Mouse (Mus musculus) regulatory T cell (primary cell): ENCODE data around the gene Mpi.

Experiments used
- in situ Hi-C: fragments of 300-600 bp; cut with MboI, MseI; formaldehyde crosslinking; loops from one replicate; pipeline ENCODE4 v1.15.1; 2025; ENCODE audit warnings: high pct_unique_total_duplicates

Mpi gene

DNA sequence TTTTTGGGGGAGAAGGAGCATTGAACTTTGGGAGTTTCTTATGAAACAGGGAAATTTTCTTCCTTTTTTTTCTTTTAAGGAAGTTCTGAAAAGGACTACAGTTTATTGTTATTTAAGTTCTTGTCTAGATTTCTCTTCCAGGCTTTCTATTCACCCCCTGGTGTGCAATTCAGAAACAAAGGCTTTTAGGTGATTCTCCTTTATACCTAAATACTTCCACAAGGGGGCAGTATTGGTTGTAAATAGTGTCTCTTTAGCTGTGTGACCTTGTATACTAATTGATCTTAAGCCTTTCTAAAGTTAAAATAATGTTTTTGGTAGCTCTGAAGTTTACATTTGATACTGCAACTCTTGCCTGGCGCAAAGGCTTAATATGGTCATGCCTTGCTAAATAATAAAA, 28.8 kb downstream of the Mpi start:
- in situ Hi-C loops, result no loop called here

DNA sequence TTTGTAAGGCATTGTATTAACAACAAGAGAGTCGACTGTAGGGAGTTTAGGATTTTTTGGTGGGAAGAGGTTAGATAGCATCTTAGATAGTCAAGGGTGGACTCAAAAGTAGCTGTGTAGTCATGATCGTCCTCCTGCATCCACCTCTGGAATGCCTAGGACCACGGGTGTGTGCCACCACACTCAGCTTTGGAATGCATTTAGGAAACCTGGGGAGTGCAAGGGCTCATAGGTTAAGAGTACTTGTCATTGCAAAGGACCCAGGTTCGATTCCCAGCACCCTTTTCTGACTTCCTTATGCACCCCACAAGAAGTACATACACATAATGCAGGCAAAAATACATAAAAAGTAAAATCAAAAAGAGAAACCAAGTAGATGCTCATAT, 29.7 kb downstream of the Mpi start:
- in situ Hi-C loops, result no loop called here

DNA sequence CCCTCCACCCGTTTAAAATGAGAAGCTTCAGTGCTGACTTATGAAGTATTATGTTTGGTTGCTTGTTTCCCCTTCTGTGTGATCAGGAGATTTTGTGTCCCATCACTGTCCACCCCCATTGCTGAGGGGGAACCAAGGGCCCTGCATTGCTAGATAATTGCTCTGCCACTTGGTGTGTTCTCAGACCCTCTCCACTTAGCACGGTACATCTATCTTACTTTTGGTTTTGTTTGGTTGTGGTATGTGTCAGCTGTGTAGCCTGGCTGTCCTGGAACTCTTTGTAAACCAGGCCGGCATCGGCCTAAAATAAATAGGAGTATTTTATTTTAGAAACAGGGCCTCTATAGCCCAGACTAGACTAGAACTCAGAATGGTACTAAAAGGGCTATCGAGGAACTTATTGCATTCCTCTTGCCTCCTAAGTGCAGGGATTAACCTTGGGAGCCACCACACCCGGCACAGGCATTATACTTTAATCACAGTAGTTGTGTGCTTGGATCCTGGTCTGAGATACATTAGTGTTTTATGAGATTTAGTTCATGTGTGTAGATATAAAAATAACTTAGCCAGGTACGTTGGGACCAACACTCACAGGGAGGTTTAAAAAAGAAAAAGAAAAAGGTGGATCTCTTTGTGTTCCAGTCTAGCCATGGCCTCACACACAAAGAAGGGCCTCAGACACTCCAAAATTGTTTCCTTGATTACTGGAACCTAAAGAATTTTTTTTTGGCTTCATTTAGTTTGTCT, 30.3 kb downstream of the Mpi start:
- in situ Hi-C loops, result no loop called here

DNA sequence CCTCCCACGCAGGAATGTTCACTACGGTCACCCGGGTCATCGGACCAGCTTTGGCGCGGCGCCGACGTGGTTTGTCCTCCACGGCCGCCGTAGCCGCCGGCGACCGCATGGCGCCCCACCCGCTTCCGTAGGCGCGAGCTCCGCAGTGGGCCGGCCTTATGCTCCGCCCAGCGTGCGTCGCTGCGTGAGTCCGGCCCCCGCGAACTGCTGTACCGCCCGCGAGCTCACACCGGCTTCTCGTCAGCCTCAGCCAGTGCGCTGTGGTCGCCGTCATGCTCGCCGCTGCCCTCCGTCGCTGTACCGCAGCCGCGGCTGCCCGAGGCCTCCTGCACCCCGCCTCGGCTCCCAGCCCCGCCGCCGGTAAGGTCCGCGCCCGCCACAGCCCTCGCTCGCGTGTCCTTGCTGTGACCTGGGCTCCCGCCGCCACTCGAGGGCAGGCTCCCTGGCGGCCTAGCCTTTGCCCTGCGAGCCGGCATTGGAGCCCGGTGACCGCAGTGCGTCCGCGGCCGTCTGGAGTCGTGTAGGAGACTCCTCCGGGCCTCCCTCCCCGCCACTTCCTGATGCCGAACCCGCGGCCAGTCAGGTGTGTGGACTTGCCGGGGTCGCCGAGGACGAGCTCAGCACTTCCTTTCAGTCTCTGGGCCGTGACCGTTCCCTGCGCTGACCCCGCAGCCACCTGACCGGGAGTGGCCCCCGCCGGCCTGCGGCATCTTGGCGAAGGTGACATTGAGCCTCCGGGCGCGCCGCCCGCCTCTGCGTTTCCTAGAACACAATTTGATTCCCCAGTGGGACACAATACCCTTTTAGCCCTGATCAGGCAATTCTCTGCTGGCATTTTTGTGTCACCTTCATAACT, 31.3 kb downstream of the Mpi start, which contains the start of gene Cox5a:
Gene Cox5a (plus strand): TSS at position 219 of the 856 bp plus-strand sequence.
- in situ Hi-C loops, result no loop called here

DNA sequence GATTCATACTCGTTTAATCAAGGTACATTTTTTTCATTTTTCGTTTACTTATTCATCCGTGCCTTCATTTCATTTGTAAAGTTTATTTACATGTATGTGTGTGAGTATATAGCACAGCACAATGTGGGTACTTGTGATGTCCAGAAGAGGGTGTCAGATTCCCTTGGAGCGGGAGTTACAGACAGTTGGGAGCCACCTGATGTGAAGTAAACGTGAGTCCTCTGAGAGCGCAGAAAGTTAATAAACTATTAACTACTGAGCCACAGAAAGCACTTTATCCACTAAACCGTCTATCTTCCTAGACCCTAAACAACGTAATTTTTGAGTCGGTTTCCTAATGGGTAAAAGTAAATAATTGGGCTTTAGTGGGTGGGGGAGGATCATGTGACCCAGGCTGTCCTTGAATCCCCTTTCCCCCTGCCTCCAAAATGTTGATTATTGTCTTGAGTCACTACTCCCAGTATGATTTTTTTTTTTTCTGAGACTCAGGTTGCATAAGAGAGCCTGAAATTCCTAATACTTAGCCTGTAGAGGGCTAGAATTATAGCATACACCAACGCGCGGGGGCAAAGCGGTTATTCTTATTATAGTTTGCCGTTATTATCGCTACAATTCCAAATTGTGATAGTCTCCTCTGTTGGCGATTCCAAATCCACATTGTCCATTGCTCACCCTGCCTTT, 32.0 kb downstream of the Mpi start:
- in situ Hi-C loops, result no loop called here

DNA sequence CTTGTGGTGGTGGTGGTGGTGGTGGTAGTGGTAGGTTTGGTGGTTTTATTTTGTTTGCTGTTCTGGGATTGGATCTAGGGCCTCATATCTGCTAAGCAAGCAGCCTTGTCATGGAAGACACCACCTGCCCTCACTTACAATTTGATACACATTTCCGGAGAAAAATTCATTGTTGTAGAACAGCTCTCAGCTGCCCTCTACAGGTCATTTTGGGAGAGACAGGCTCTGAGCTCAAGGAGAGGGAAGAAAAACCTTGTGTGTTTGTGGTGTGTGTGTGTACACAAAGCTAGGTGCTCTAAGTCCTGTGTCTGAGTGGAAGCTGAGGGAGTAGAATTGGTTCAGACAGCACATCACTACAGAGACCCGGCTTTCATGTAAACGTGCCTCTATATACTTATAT, 35.5 kb downstream of the Mpi start:
- in situ Hi-C loops, result no loop called here

DNA sequence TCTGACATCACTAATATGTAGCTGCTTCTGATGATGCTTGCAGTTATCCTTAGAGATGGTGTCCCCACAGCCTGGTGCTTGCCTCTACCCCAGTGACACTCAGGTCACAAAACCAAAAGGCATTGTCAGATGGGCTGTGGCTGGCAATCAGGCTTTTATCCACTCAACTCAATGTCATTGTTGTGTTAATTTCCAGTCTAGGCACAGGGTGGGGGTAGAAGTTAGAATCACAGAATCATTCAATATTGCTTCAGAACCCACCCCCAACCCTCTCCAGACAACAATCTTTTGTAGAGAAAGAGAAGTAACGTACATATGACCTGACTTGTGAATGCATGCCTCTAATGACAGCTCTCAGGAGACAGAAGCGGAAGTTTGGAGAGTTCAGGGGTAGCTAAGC, 42.0 kb downstream of the Mpi start:
- in situ Hi-C loops, result no loop called here

DNA sequence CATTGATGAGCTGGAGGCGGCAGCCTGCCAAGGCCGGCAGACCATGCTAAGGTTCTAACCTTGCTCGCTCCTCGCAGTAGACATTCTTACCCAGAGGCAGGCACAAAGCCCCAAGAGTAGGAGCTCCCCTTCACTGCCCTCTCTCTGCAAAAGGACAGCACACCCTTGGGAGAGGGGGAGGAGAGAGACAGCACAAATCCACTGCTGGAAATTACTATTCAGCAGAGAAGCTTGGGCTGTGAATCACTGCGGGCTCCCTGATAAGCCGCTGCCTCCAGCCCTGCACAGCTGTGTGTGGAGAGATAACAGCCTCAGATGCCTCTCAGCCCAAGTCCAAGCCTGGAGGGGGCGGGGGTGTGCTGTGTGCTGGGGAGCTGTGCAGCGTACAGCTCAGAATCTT, 46.9 kb downstream of the Mpi start:
- in situ Hi-C loops, result no loop called here

DNA sequence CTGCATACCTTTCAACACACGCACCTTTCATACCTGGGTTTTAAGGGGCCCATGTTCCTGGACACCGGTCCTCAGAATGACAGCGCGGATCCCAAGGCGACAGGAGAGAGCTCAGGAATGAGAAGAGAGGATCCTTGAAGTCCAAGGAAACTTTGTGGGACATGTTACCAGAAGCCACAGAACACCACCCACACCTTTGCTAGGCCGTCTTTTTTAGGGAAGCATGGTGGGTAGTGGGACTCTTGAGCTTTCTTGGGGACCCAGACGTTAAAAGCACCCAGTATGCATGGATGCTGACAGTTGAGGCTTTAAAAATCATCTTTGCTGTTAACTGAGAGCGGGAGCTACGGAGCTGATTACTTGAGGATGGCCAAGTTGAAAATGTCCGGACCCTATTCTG, 47.7 kb downstream of the Mpi start:
- in situ Hi-C loops, result no loop called here

DNA sequence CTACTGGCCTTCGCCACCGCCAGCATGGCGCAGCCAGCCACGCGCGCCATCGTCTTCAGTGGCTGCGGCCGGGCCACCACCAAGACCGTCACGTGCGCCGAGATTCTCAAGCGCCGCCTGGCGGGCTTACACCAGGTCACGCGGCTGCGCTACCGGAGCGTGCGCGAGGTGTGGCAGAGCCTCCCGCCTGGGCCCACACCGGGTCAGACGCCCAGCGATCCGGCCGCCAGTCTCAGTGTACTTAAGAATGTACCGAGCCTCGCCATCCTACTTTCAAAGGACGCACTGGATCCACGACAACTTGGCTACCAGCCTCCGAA, 48.2 kb downstream of the Mpi start:
- in situ Hi-C loops, result no loop called here

DNA sequence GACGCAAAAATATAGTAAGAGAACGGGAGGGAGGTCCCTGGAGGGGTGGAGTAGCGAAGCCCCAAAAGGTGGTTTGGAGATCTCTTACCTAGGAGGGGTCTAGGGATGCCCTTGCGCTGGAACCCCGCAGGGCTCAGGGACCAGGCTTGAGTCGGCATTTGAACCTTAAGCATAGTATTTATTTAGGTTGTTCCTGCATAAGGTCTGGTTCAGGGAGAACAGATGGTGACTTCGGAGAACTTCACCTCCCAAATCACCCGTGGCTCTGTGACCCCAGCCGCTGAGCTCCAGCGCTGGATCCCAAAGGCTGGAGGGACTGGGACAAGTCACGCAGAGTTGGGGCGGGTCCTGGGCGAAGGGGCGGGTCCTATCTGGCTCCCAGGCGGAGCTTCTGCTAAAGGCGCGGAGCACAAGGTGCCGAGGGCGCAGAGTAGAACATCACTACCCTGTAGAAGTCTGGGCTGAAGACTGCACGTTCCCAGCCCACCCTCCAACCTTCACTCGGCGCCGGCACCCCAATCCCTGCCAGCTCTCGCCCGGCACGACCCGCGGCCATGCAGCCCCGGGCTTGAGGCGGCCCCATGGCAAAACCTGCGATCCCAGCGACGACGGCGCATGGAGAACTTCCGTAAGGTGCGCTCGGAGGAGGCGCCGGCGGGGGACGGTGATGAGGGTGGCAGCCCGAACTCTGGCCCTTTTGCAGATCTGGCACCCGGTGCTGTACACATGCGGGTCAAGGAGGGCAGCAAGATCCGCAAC, 48.8 kb downstream of the Mpi start, which contains the start of gene Rpp25:
Gene Rpp25 (plus strand): TSS at position 405 of the 759 bp plus-strand sequence.
- in situ Hi-C loops, result no loop called here

DNA sequence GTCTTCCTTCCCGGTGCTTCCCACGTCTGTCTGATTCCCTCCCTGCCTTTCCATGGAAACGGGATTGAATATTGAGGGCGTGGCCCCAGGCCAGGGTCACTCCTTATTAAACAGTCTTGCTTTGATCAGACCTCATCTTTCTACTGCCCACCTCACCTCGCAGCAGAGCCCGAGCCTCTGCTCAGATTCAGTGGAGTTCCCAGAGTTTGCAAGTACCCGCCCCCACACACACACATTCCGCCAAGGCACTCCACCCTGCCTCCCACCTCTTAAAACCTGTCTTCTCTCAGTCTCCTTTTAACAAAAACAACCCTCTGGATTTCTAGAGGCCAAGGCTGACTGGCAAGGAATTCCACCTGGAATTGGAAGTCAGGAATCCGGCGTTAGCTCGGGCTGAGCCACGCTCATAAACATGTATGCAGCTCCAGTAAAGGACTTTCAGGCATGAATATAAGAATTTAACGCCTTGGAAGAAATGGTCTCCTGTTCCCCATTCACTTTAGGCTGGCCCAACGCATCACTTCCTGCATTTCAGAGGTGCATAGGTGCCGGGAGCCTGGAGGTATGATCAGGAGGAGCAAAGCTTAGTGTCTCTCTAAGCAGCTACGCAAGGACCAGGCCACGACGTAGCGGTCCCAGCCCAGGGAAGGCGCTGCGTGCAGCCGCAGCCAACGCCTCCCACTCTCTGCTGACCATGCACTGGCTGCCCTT, 49.5 kb downstream of the Mpi start:
- in situ Hi-C loops, result no loop called here

DNA sequence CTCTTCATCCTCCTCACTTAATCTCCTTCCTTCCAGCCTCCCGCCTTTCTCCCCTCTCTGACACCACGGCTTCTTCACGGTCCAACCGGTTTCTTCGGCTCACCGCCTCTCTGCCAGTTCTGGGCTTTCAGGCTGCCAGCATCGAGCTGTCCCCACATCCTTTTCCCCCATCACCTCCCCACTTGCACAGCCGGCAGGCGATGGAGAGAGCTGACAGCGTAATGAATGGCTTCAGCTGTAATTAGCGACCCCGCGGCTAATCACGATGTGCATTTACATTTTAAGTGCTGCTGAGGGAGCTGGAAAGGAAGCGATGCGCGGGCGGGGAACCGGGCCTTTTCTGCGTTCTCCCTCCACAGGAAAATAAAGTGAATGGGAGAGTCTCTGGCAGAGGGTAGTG, 50.7 kb downstream of the Mpi start:
- in situ Hi-C loops, result no loop called here

DNA sequence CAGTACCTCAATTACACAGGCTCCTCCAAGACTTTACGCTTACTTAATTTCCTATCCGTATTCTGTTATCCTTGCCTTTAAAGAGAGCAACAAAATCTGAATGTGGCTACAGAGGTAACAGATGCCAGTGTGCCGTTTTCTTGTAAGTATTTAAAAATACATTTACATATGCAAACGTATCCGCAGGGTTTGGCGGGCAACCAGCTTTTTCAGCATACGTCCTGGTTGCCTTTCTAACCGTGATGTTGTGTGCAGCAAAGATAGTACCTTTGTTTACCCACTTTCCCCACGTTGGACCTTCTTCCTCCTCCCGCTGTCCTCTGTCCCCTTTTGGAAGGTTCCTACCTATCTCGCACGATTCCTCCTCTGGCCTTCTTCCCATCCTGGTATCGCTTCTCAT, 51.1 kb downstream of the Mpi start:
- in situ Hi-C loops, result no loop called here

DNA sequence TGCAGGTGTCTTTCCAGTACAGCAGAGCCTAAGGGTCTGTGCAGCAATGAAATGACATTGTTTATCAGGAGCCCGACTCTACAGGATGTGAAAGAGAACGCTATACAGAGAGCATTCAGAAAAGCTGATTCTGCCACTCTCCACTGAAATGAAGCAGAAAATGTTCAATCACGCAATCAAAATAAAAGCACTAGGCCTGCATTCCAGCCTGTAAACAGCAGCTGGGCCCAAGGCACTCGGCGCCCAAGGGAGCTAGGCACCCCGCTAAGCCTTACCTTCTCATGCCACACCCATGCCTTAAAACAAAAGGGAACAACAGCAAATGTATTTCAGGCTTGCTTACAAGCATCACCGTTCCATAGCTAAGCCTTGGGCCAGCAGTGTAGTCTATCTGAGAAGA, 54.0 kb downstream of the Mpi start:
- in situ Hi-C loops, result no loop called here

DNA sequence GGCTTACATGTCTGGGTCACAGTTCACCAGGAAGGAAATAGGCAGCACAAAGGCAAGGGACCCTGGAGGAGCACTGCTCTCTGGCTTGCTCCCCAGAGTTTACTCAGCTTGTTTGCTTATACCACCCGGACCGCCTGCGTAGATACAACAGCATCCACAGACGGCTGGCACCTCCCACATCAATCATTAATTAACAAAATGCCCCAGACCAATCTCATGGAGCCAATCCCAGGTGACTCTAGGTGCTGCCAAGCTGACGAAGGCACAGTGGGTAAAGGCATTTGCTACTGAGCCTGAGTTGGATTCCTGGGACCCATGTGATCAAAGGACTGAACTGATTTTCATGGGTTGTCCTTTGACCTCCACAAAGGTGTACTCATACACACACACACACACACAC, 55.3 kb downstream of the Mpi start:
- in situ Hi-C loops, result no loop called here

DNA sequence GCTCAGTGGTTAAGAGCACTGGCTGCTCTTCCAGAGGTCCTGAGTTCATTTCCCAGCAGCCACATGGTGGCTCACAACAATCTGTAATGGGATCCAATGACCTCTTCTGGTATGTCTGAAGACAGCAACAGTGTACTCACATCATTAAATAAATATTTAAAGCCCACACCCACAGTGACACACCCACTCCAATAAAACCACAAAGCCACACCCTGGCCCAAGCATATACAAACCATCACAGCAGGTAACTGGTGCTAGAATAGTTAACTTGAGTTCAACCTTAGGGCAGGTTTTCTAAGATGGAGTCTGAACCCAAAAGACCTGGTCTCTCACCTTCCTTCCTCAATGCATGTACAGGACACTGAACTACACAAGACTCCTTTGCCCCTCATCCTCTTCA, 57.6 kb downstream of the Mpi start:
- in situ Hi-C loops, result no loop called here
